Mouse (Mus musculus): ENCODE results near the gene Crybb1.

Crybb1 gene

DNA sequence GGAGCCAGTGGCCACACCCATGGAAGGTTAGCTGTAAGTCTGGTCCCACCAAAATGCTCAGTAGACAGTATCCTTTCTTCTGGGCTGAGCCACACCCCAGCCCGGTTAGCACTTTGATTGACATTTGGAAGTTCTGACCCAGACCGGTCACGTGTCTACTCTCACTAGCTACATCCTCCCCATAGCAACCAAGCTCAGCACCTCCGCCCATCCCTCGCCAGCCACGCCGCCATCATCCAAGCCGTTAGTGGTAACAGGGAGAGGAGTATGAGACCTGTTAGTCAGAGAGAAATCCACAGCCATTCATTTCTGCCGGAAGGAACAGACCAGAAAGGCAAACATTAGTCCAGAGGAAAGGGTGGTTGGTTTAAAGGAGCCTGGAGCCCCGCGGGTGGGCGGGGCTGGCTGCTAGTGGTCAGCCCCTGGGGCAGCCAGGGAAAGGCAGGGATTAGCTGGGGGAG lies 40.3 kb upstream of the Crybb1 start:
- TF ChIP-seq CTCF (conservative IDR thresholded peaks at IDR 0.05; ENCODE audit: low read length) (no peak), NANOG (IDR thresholded peaks at IDR 0.05; ENCODE audit: borderline replicate concordance, low read length) (no peak), POU5F1 (IDR thresholded peaks at IDR 0.05; ENCODE audit: borderline replicate concordance, low read length) (no peak)
- no peaks in the 10 kb centered on the region for H3K36me3 ChIP-seq (ENCODE audit: insufficient read depth, low read length)

DNA sequence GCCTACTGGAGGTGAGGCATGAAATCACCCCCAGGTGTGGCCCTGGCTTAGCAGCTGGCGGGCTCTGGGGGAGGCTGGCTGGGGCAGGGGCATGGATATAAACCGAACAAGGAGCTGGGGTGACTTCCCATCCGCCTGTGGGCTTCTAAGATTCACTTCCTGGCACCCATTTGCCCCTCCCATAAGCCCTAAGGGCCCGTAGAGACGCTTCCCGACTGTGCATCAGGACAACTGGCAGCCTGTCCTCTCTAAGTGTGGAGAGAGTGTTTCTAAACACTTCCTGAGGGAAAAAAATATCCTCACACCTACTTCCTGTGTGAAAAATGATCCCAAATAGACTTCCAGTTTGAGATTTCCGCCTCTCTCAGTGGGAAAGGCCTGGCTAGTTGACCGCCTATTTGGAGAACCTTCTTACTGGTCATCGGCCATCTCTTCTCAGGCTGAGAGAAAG lies 39.8 kb upstream of the Crybb1 start:
- Histone ChIP-seq H3K4me3 (replicated peaks; ENCODE audit: low read length) (peak overlapping the region; percentile 67), H3K36me3 (ENCODE audit: insufficient read depth, low read length) (no peaks in the 10 kb centered on the region), H3K27me3 (ENCODE audit: insufficient read depth, low read length) (peaks cover 21% of the 10 kb centered on the region; the same call in 1 of the 2 replicates), H3K9me3 (ENCODE audit: low read length) (peaks cover 7% of the 10 kb centered on the region; the same call in 1 of the 2 replicates), H3K4me1 (replicated peaks; ENCODE audit: low read depth, low read length) (peaks cover 88% of the 10 kb centered on the region)
- TF ChIP-seq POU5F1 (IDR thresholded peaks at IDR 0.05; ENCODE audit: borderline replicate concordance, low read length) (no peak), NANOG (IDR thresholded peaks at IDR 0.05; ENCODE audit: borderline replicate concordance, low read length) (no peak), CTCF (conservative IDR thresholded peaks at IDR 0.05; ENCODE audit: low read length) (no peak)

More for the DNA sequence above, 40.3 kb upstream of the Crybb1 start:
- peaks cover 92% of the 10 kb centered on the region for H3K4me1 ChIP-seq (replicated peaks; ENCODE audit: low read depth, low read length)
- peaks cover 3% of the 10 kb centered on the region; the same call in 1 of the 2 replicates for H3K9me3 ChIP-seq (ENCODE audit: low read length)
- H3K27me3 ChIP-seq (ENCODE audit: insufficient read depth, low read length) = peaks cover 22% of the 10 kb centered on the region; the same call in 1 of the 2 replicates
- H3K4me3 ChIP-seq (replicated peaks; ENCODE audit: low read length) = peak overlapping the region; percentile 67

DNA sequence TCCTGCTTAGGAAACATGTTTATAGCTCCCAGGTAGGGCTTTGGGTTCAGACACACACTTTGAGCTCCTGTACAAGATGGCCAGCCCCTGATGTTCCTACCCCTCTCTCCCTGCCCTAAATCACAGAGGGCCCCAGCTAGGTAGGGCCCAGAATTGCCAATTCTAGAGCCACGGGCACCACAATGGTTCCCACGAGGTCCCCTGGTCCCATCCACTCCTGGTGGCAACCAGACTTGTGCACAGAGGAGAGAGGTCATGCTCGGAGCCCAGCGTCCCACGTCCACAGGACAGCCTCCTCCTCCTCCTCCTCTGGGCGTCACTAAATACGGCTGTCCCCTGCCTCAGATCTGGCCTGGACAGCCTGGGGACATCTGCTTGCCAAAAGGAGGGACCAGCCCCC lies 39.3 kb upstream of the Crybb1 start:
- H3K4me3 ChIP-seq (replicated peaks; ENCODE audit: low read length) = peak overlapping the region; percentile 67; the same call in 1 of the 2 replicates
- TF ChIP-seq CTCF (conservative IDR thresholded peaks at IDR 0.05; ENCODE audit: low read length) (no peak), POU5F1 (IDR thresholded peaks at IDR 0.05; ENCODE audit: borderline replicate concordance, low read length) (no peak), NANOG (IDR thresholded peaks at IDR 0.05; ENCODE audit: borderline replicate concordance, low read length) (no peak)

DNA sequence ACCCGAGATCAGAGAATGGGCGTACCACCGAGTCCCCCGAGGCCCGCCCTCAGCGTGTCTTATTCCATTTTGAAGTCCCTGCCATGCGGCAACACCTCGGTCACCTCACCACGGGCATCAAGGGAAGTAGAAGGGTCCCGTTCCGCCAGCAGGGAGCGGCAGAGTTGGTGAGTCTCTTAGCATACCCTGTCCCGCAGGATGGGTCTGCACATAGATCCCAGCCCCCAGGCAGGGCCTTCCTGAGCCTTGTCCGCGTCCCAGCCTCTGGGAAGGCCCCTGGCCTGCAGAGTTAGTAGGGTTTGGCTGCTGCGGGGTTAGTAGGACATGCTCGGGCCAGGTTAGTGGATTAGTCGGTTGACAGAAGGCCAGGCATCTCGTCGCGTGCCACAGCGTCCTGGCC lies 38.6 kb upstream of the Crybb1 start:
- Histone ChIP-seq H3K4me3 (replicated peaks; ENCODE audit: low read length) (peak overlapping the region; percentile 67), H3K36me3 (ENCODE audit: insufficient read depth, low read length) (no peaks in the 10 kb centered on the region), H3K4me1 (replicated peaks; ENCODE audit: low read depth, low read length) (peaks cover 81% of the 10 kb centered on the region), H3K27me3 (ENCODE audit: insufficient read depth, low read length) (peaks cover 15% of the 10 kb centered on the region; the same call in 1 of the 2 replicates), H3K9me3 (ENCODE audit: low read length) (peaks cover 16% of the 10 kb centered on the region)
- TF ChIP-seq CTCF (conservative IDR thresholded peaks at IDR 0.05; ENCODE audit: low read length) = no peak
- no peak for TF ChIP-seq POU5F1 (IDR thresholded peaks at IDR 0.05; ENCODE audit: borderline replicate concordance, low read length)
- TF ChIP-seq NANOG (IDR thresholded peaks at IDR 0.05; ENCODE audit: borderline replicate concordance, low read length) = no peak

More for the DNA sequence above, 39.3 kb upstream of the Crybb1 start:
- Histone ChIP-seq H3K4me1 (replicated peaks; ENCODE audit: low read depth, low read length) (peaks cover 85% of the 10 kb centered on the region), H3K27me3 (ENCODE audit: insufficient read depth, low read length) (peaks cover 16% of the 10 kb centered on the region; the same call in 1 of the 2 replicates), H3K36me3 (ENCODE audit: insufficient read depth, low read length) (no peaks in the 10 kb centered on the region), H3K9me3 (ENCODE audit: low read length) (peaks cover 11% of the 10 kb centered on the region; the same call in 1 of the 2 replicates)

DNA sequence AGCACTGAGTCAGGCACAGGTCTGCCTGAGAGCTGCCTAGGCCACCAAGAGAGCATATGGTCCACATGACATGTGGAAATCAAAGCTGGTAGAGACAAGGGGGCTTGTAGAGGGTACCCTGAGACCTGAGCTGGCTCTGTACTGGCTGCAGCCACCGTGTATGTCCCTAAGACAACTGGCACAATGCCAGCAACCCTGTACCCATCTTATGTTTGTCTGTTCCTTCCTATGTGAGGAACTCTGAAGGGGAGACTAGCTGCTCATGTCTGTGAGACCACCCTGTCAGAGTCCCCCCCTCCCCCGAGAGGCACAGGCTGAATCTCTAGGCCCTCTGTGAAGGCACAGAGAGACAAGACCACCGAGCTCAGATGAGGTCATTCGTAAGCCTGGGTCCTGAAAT lies 36.9 kb upstream of the Crybb1 start:
- no peak overlapping the region for H3K4me3 ChIP-seq (replicated peaks; ENCODE audit: low read length)

DNA sequence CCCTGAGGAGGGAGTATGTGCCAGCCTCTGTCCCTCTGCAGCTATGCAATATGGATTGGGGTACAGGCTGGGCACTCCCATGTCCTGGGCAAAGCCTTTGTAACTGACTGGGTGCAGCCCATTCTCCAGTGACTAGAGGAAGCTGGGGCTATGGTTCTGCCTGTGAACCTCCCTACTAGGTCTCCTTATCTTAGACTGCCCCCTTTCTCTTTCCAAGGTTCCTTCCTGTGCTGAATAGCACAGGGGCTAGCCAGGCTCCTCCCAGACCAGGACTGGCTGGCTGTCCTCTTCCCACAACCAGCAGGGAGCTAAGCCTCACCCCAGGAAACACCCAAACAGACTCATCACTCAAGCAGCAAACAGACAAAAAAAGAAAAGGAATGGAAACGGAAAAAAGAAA lies 36.2 kb upstream of the Crybb1 start:
- TF ChIP-seq POU5F1 (IDR thresholded peaks at IDR 0.05; ENCODE audit: borderline replicate concordance, low read length) (no peak), NANOG (IDR thresholded peaks at IDR 0.05; ENCODE audit: borderline replicate concordance, low read length) (no peak), CTCF (conservative IDR thresholded peaks at IDR 0.05; ENCODE audit: low read length) (no peak)
- H3K27me3 ChIP-seq (ENCODE audit: insufficient read depth, low read length) = peaks cover 24% of the 10 kb centered on the region
- H3K9me3 ChIP-seq (ENCODE audit: low read length) = peaks cover 16% of the 10 kb centered on the region
- no peaks in the 10 kb centered on the region for H3K36me3 ChIP-seq (ENCODE audit: insufficient read depth, low read length)
- H3K4me1 ChIP-seq (replicated peaks; ENCODE audit: low read depth, low read length) = peaks cover 71% of the 10 kb centered on the region
- no peak overlapping the region for H3K4me3 ChIP-seq (replicated peaks; ENCODE audit: low read length)

More for the DNA sequence above, 36.9 kb upstream of the Crybb1 start:
- H3K9me3 ChIP-seq (ENCODE audit: low read length) = peaks cover 16% of the 10 kb centered on the region
- H3K27me3 ChIP-seq (ENCODE audit: insufficient read depth, low read length) = peaks cover 17% of the 10 kb centered on the region
- H3K36me3 ChIP-seq (ENCODE audit: insufficient read depth, low read length) = no peaks in the 10 kb centered on the region
- no peak for TF ChIP-seq CTCF (conservative IDR thresholded peaks at IDR 0.05; ENCODE audit: low read length)
- TF ChIP-seq POU5F1 (IDR thresholded peaks at IDR 0.05; ENCODE audit: borderline replicate concordance, low read length) = no peak
- TF ChIP-seq NANOG (IDR thresholded peaks at IDR 0.05; ENCODE audit: borderline replicate concordance, low read length) = no peak
- H3K4me1 ChIP-seq (replicated peaks; ENCODE audit: low read depth, low read length) = peaks cover 78% of the 10 kb centered on the region

DNA sequence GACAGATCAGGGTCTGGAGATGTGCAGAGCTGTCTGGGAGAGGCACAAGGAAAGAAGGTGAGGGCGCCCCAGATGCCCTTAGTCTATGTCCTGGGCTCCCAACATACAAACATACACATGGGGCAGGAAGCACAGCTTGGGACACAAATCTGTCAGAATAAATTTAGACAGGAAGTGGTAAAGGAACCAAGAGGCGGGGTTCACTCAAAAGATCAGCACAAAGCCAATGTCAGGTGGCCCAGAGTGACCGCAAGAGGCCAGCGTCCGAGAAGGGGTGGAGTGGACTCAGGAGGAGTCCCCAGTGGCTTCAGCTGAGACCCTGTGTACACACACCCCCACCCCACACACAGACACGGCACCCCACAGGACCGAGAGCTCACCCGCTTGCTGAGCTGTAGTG lies 35.4 kb upstream of the Crybb1 start:
- TF ChIP-seq CTCF (conservative IDR thresholded peaks at IDR 0.05; ENCODE audit: low read length) = no peak
- TF ChIP-seq POU5F1 (IDR thresholded peaks at IDR 0.05; ENCODE audit: borderline replicate concordance, low read length) = no peak
- no peak for TF ChIP-seq NANOG (IDR thresholded peaks at IDR 0.05; ENCODE audit: borderline replicate concordance, low read length)
- peaks cover 32% of the 10 kb centered on the region for H3K27me3 ChIP-seq (ENCODE audit: insufficient read depth, low read length)
- H3K4me1 ChIP-seq (replicated peaks; ENCODE audit: low read depth, low read length) = peaks cover 69% of the 10 kb centered on the region
- H3K36me3 ChIP-seq (ENCODE audit: insufficient read depth, low read length) = no peaks in the 10 kb centered on the region
- peaks cover 16% of the 10 kb centered on the region for H3K9me3 ChIP-seq (ENCODE audit: low read length)
- no peak overlapping the region for H3K4me3 ChIP-seq (replicated peaks; ENCODE audit: low read length)

DNA sequence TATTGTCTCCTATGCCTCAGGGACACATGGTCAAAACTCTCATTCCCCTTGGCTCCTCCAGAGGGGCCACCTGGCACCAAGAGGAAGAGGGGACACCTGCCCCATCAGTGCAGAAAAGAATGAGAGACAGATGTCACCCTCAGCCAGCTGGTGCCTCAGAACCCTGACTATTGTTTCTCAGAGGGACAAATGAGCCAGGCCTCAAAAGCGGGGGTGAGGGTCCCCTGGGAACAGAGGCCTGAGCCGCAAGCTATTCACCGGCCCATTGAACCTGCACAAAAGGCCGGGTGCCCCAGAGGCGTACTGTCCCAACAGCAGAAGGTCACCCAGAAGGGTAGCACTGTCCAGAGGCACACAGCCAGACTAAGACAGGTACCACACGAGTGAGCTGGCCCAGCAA lies 30.0 kb upstream of the Crybb1 start:
- no peak for TF ChIP-seq CTCF (conservative IDR thresholded peaks at IDR 0.05; ENCODE audit: low read length)
- no peak for TF ChIP-seq NANOG (IDR thresholded peaks at IDR 0.05; ENCODE audit: borderline replicate concordance, low read length)
- no peak for TF ChIP-seq POU5F1 (IDR thresholded peaks at IDR 0.05; ENCODE audit: borderline replicate concordance, low read length)
- H3K36me3 ChIP-seq (ENCODE audit: insufficient read depth, low read length) = no peaks in the 10 kb centered on the region

More for the DNA sequence above, 30.0 kb upstream of the Crybb1 start:
- Histone ChIP-seq H3K9me3 (ENCODE audit: low read length) (peaks cover 11% of the 10 kb centered on the region), H3K27me3 (ENCODE audit: insufficient read depth, low read length) (peaks cover 69% of the 10 kb centered on the region), H3K4me3 (replicated peaks; ENCODE audit: low read length) (no peak overlapping the region), H3K4me1 (replicated peaks; ENCODE audit: low read depth, low read length) (peaks cover 52% of the 10 kb centered on the region)
